24 mouse cellular contexts compared by ENCODE assay signal in the genomic region with DNA sequence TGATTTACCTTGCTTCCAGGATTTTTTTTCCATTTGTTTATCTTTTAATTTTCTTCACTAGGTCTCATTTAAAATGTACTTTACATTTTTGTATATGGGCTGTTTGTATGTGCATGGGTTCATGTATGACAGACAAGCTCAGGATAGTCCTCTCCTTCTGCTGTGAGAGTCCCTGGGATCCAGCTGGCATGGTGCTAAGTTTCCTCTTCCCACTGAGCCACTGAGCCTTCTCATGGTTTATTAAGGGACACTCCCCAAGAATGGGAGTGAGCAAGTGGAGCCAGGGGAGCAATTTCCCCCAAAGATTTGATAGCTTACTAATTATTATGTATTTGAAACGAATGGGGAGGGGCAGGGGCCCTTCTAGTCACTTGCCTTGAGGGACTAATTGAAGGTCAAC. TPM values are rescaled to one million over a fixed set of nuclear protein-coding genes. Genes with fewer than 3 reads are reported as not detected.
DNase-seq lines count a peak whose midpoint lies in the region; ATAC-seq and TF ChIP-seq lines count a peak whose summit lies in the region.
"Had no signal": no experiment of that assay in that cellular context is flagged by ENCODE, and none has a peak within 500 bp of the region (broad histone marks: within the 10 kb centered on the region; RNA-seq: fewer than 3 reads in every experiment).

No protein-coding gene starts in this region.

- no peak overlapping the region for H3K9ac ChIP-seq in embryonic facial prominence, embryonic 14.5 days (ENCODE audit: low read depth, low read length)
- H3K9ac ChIP-seq in intestine, embryonic 14.5 days (ENCODE audit: low read length) = no peak overlapping the region
- H3K9ac ChIP-seq in intestine, postnatal 0 days (ENCODE audit: low read depth, low read length) = no peak overlapping the region
- H3K9ac ChIP-seq: embryonic facial prominence, embryonic 13.5 days; forebrain, embryonic 13.5 days; forebrain, embryonic 15.5 days; forebrain, postnatal 0 days had no signal

- no peak overlapping the region for H3K4me3 ChIP-seq in embryonic facial prominence, embryonic 14.5 days (ENCODE audit: low read depth, low read length)
- H3K4me3 ChIP-seq in embryonic facial prominence, embryonic 10.5 days = no peak overlapping the region
- H3K4me3 ChIP-seq in intestine, embryonic 14.5 days (ENCODE audit: low read depth, low read length) = no peak overlapping the region
- H3K4me3 ChIP-seq in intestine, postnatal 0 days (ENCODE audit: low read depth, low read length) = no peak overlapping the region
- H3K4me3 ChIP-seq: embryonic facial prominence, embryonic 13.5 days; forebrain, embryonic 13.5 days; forebrain, embryonic 15.5 days had no signal

- no peak overlapping the region for H3K27ac ChIP-seq in embryonic facial prominence, embryonic 14.5 days (replicated peaks; ENCODE audit: low read depth, low read length)
- H3K27ac ChIP-seq in embryonic facial prominence, embryonic 10.5 days (replicated peaks) = no peak overlapping the region
- H3K27ac ChIP-seq in intestine, embryonic 14.5 days (ENCODE audit: low read depth) = no peak overlapping the region
- no peak overlapping the region for H3K27ac ChIP-seq in intestine, postnatal 0 days (ENCODE audit: low read depth, low read length)
- H3K27ac ChIP-seq: embryonic facial prominence, embryonic 13.5 days; forebrain, embryonic 13.5 days; forebrain, embryonic 15.5 days had no signal

- intact Hi-C loops in gastrocnemius, postnatal 14 days (cut with DNase I; ENCODE audit: low total_unique reads) = no loop called here

- H3K9me3 ChIP-seq in embryonic facial prominence, embryonic 14.5 days (ENCODE audit: control insufficient read depth, low read length) = no peaks in the 10 kb centered on the region
- no peaks in the 10 kb centered on the region for H3K9me3 ChIP-seq in embryonic facial prominence, embryonic 10.5 days
- no peaks in the 10 kb centered on the region for H3K9me3 ChIP-seq in intestine, embryonic 14.5 days (ENCODE audit: control insufficient read depth, low read length)
- H3K9me3 ChIP-seq in intestine, postnatal 0 days (ENCODE audit: control insufficient read depth) = no peaks in the 10 kb centered on the region
- H3K9me3 ChIP-seq: embryonic facial prominence, embryonic 13.5 days; forebrain, embryonic 13.5 days; forebrain, embryonic 15.5 days; G1E had no signal

- peak; percentile 69; the same call in 1 of the 2 replicates for ATAC-seq in embryonic facial prominence, embryonic 14.5 days (ENCODE audit: low read depth)
- ATAC-seq in intestine, embryonic 14.5 days (replicated peaks; ENCODE audit: low FRiP score, low TSS enrichment, low read depth) = no peak
- no peak for ATAC-seq in intestine, postnatal 0 days
- ATAC-seq: activated CD4-positive, CD25-positive, alpha-beta regulatory T cell, adult 4 months; CD4-positive, CD25-positive, alpha-beta regulatory T cell, adult 4 months; forebrain, embryonic 13.5 days; forebrain, embryonic 15.5 days; forebrain, postnatal 0 days; Patski had no signal

- no peaks in the 10 kb centered on the region; the same call in 1 of the 2 replicates for H3K36me3 ChIP-seq in embryonic facial prominence, embryonic 14.5 days (ENCODE audit: control insufficient read depth, insufficient read depth, low read length)
- peaks cover 10% of the 10 kb centered on the region; the same call in 1 of the 2 replicates for H3K36me3 ChIP-seq in embryonic facial prominence, embryonic 10.5 days (replicated peaks)
- H3K36me3 ChIP-seq in intestine, embryonic 14.5 days (ENCODE audit: control insufficient read depth, insufficient read depth, low read length) = peaks cover 6% of the 10 kb centered on the region; the same call in 1 of the 2 replicates
- H3K36me3 ChIP-seq in intestine, postnatal 0 days (ENCODE audit: control insufficient read depth, insufficient read depth) = 0 out of 2 replicates have a peak, but pooled peaks cover 3% of the 10 kb centered on the region

- no peak for TF ChIP-seq CTCF in intestine, postnatal 0 days (IDR thresholded peaks at IDR 0.05; ENCODE audit: low read depth)

- DNase-seq in embryonic facial prominence, embryonic 14.5 days (ENCODE audit: low spot score) = peak; percentile 43
- no peak for DNase-seq in embryonic facial prominence, embryonic 10.5 days (ENCODE audit: low spot score)
- peak; percentile 24 for DNase-seq in gastrocnemius, postnatal 14 days
- DNase-seq in gastrocnemius, postnatal 10 days = no peak
- DNase-seq in intestine, embryonic 14.5 days (ENCODE audit: low spot score) = peak; percentile 32
- DNase-seq: adrenal gland, adult 8-10 months; adrenal gland, postnatal 14 days; adrenal gland, postnatal 36 days; B cell, adult 2 months; cerebellum, adult 11-12 months; cerebellum, adult 2 months; cerebellum, adult 9-10 months; cerebellum, postnatal 10 days; cerebellum, postnatal 25 days; forebrain, postnatal 0 days had no signal

- H3K4me2 ChIP-seq in embryonic facial prominence, embryonic 14.5 days (ENCODE audit: low read depth, low read length) = no peak overlapping the region
- H3K4me2 ChIP-seq in intestine, embryonic 14.5 days (ENCODE audit: low read length) = no peak overlapping the region
- H3K4me2 ChIP-seq in intestine, postnatal 0 days (replicated peaks; ENCODE audit: low read depth) = no peak overlapping the region
- H3K4me2 ChIP-seq: embryonic facial prominence, embryonic 13.5 days; forebrain, embryonic 13.5 days; forebrain, embryonic 15.5 days had no signal

- 32% methylated on average over 1 of the region's 1 CpGs for WGBS in embryonic facial prominence, embryonic 14.5 days
- WGBS in embryonic facial prominence, embryonic 10.5 days = 56% methylated on average over 1 of the region's 1 CpGs
- 48% methylated on average over 1 of the region's 1 CpGs for WGBS in intestine, embryonic 14.5 days
- WGBS in intestine, postnatal 0 days = 42% methylated on average over 1 of the region's 1 CpGs

- 0 out of 2 replicates have a peak, but pooled peaks cover 2% of the 10 kb centered on the region for H3K4me1 ChIP-seq in embryonic facial prominence, embryonic 14.5 days (ENCODE audit: control insufficient read depth, insufficient read depth, low read length)
- H3K4me1 ChIP-seq in embryonic facial prominence, embryonic 10.5 days = peaks cover 6% of the 10 kb centered on the region; the same call in 1 of the 2 replicates
- no peaks in the 10 kb centered on the region for H3K4me1 ChIP-seq in intestine, embryonic 14.5 days (replicated peaks; ENCODE audit: control insufficient read depth, insufficient read depth, low read length)
- H3K4me1 ChIP-seq in intestine, postnatal 0 days (replicated peaks; ENCODE audit: control insufficient read depth, insufficient read depth, low read length) = no peaks in the 10 kb centered on the region
- H3K4me1 ChIP-seq: forebrain, embryonic 13.5 days; forebrain, embryonic 15.5 days had no signal

- H3K27me3 ChIP-seq in embryonic facial prominence, embryonic 14.5 days (replicated peaks; ENCODE audit: control insufficient read depth, insufficient read depth, low read length) = no peaks in the 10 kb centered on the region
- H3K27me3 ChIP-seq in embryonic facial prominence, embryonic 10.5 days (replicated peaks; ENCODE audit: low read depth, poor library complexity, severe bottlenecking) = no peaks in the 10 kb centered on the region
- no peaks in the 10 kb centered on the region for H3K27me3 ChIP-seq in intestine, embryonic 14.5 days (replicated peaks; ENCODE audit: control insufficient read depth, insufficient read depth, low read length)
- H3K27me3 ChIP-seq in intestine, postnatal 0 days (replicated peaks; ENCODE audit: control insufficient read depth, insufficient read depth, low read length) = no peaks in the 10 kb centered on the region
- H3K27me3 ChIP-seq: CH12.LX; embryonic facial prominence, embryonic 13.5 days; forebrain, embryonic 13.5 days; forebrain, embryonic 15.5 days; Patski had no signal

RNA-seq across cellular contexts. Expression of gene Galnt16, which starts 17.6 kb away (rescaled TPM):
- polyA plus RNA-seq in embryonic facial prominence, embryonic 14.5 days (2014; fragmentation: Nextera tagmentation; extraction: Ambion mirVana) = 13.1 and 14.3 TPM in 2 replicates
- 14.1 and 16.4 TPM in 2 replicates for polyA plus RNA-seq in embryonic facial prominence, embryonic 10.5 days (2016; fragmentation: Nextera tagmentation; extraction: Ambion mirVana)
- total RNA-seq in gastrocnemius, postnatal 14 days (2021) = 10 to 100 TPM in 1 of 2 experiments, 1 to 10 TPM in 1; 8.9 to 11.1 TPM
- total RNA-seq in gastrocnemius, postnatal 10 days (2021) = 10 to 100 TPM; 15.9 to 20.7 TPM
- polyA plus RNA-seq in intestine, embryonic 14.5 days (2014; fragmentation: Nextera tagmentation; extraction: Ambion mirVana) = 5.9 and 6.9 TPM in 2 replicates
- polyA plus RNA-seq in intestine, postnatal 0 days (2015; fragmentation: Nextera tagmentation; extraction: Ambion mirVana) = 3.7 and 4.2 TPM in 2 replicates
- total RNA-seq: CH12.LX had no signal
- polyA plus RNA-seq: activated CD4-positive, CD25-positive, alpha-beta regulatory T cell, adult 4 months had no signal

RNA-seq across cellular contexts. Expression of gene Exd2, which starts 37.6 kb away (rescaled TPM):
- 21.6 and 22.3 TPM in 2 replicates for polyA plus RNA-seq in embryonic facial prominence, embryonic 14.5 days (2014; fragmentation: Nextera tagmentation; extraction: Ambion mirVana)
- 30.8 and 32.4 TPM in 2 replicates for polyA plus RNA-seq in embryonic facial prominence, embryonic 10.5 days (2016; fragmentation: Nextera tagmentation; extraction: Ambion mirVana)
- total RNA-seq in gastrocnemius, postnatal 14 days (2021) = 10 to 100 TPM; 21.4 to 27.0 TPM
- 10 to 100 TPM; 29.6 to 43.4 TPM for total RNA-seq in gastrocnemius, postnatal 10 days (2021)
- polyA plus RNA-seq in intestine, embryonic 14.5 days (2014; fragmentation: Nextera tagmentation; extraction: Ambion mirVana) = 29.4 and 36.5 TPM in 2 replicates
- polyA plus RNA-seq in intestine, postnatal 0 days (2015; fragmentation: Nextera tagmentation; extraction: Ambion mirVana) = 6.5 and 6.8 TPM in 2 replicates

Comparison
In these comparisons a context has a peak if more than half of its experiments do, and no peak if none do; other contexts are left out.
1. DNase-seq: peak in embryonic facial prominence, embryonic 14.5 days (single experiment), gastrocnemius, postnatal 14 days (single experiment) and intestine, embryonic 14.5 days (single experiment); none in embryonic facial prominence, embryonic 10.5 days (single experiment) and gastrocnemius, postnatal 10 days (single experiment).